Mouse (Mus musculus) intestine, embryonic 14.5 days (tissue): Measurements from ENCODE around the gene Tmem51. TPM values are rescaled to one million over a fixed set of nuclear protein-coding genes. Genes with fewer than 3 reads are reported as not detected.
A peak's percentile ranks its signal among the peaks of the same experiment; 100 is the strongest.

Source experiments
- ATAC-seq: fragments of 200-750 bp; cut with Nextera tagmentation; replicated peaks from 2 replicates; pipeline ENCODE4 v1.8.0; 2017; ENCODE audit warnings: low read depth, moderate number of reproducible peaks, moderate TSS enrichment, moderate library complexity; ENCODE audit not compliant: low FRiP score, low TSS enrichment
- DNase-seq: peaks from one replicate; pipeline ENCODE4 v3.0.0-alpha.2; 2018; ENCODE audit warnings: low spot score
- H3K27ac ChIP-seq: fragments of 300-500 bp; sonication (generic); 2 replicates; pipeline ENCODE4 v1.5.1; 2014; ENCODE audit warnings: low read depth, mild to moderate bottlenecking, control low read depth
- H3K27me3 ChIP-seq: fragments of 300-500 bp; sonication (generic); replicated peaks from 2 replicates; pipeline ENCODE4 v1.6.1; 2014; ENCODE audit warnings: low read length, control low read depth; ENCODE audit not compliant: control insufficient read depth, insufficient read depth
- H3K36me3 ChIP-seq: fragments of 300-500 bp; sonication (generic); 2 replicates; pipeline ENCODE4 v1.6.1; 2014; ENCODE audit warnings: low read length, control low read depth; ENCODE audit not compliant: control insufficient read depth, insufficient read depth
- H3K4me1 ChIP-seq: fragments of 300-500 bp; sonication (generic); replicated peaks from 2 replicates; pipeline ENCODE4 v1.6.1; 2014; ENCODE audit warnings: low read length, control low read depth, mixed read lengths; ENCODE audit not compliant: control insufficient read depth, insufficient read depth
- H3K4me2 ChIP-seq: fragments of 300-500 bp; sonication (generic); 2 replicates; pipeline ENCODE4 v1.6.1; 2014; ENCODE audit warnings: low read length
- H3K4me3 ChIP-seq: fragments of 300-500 bp; sonication (generic); 2 replicates; pipeline ENCODE4 v1.5.1; 2014; ENCODE audit warnings: low read depth, low read length, control low read depth, mixed read lengths
- H3K9ac ChIP-seq: fragments of 300-500 bp; sonication (generic); 2 replicates; pipeline ENCODE4 v1.6.1; 2014; ENCODE audit warnings: mild to moderate bottlenecking, low read length
- H3K9me3 ChIP-seq: fragments of 300-500 bp; sonication (generic); 2 replicates; pipeline ENCODE4 v1.6.1; 2016; ENCODE audit warnings: low read length, control low read depth; ENCODE audit not compliant: control insufficient read depth
- WGBS: fragments of 180-500 bp; shearing (Covaris S2); extraction: QIAGEN DNeasy Blood & Tissue Kit; methylation state at CpG from one replicate; pipeline ENCODE4 v1.1.7; 2014; 5-methylcytosine and 5-hydroxymethylcytosine counted together
- polyA plus RNA-seq: library from polyadenylated mRNA; unstranded; fragments of >200 nt; fragmentation: Nextera tagmentation; extraction: Ambion mirVana; gene quantifications from 2 replicates; pipeline ENCODE4 v1.2.1, GENCODE M21; 2014

Gene Tmem51
- polyA plus RNA-seq, 1 experiment from 2014 or later = 45.5 TPM

- Histone ChIP-seq H3K27ac (peak overlapping the region; percentile 52), H3K9me3 (no peaks in the 10 kb centered on the region), H3K4me1 (peaks cover 36% of the 10 kb centered on the region), H3K27me3 (no peaks in the 10 kb centered on the region; the same call in 1 of the 2 replicates), H3K4me3 (no peak overlapping the region), H3K4me2 (0 out of 2 replicates have a peak overlapping the region, but pooled peaks have one; percentile 9), H3K9ac (no peak overlapping the region), H3K36me3 (no peaks in the 10 kb centered on the region)
- WGBS = 42% methylated on average over 6 of the region's 6 CpGs
- ATAC-seq (peak; percentile 21; the same call in 1 of the 2 replicates), DNase-seq (no peak)
Measured at GRCm38 (mm10) chr4:142065835-142066234, 18.3 kb downstream of the Tmem51 start.

GRCm38 (mm10) chr4:142065270-142065669 is 18.8 kb downstream of the Tmem51 start:
- Histone ChIP-seq H3K27me3 (no peaks in the 10 kb centered on the region; the same call in 1 of the 2 replicates), H3K4me3 (no peak overlapping the region), H3K4me2 (0 out of 2 replicates have a peak overlapping the region, but pooled peaks have one; percentile 15), H3K9ac (no peak overlapping the region), H3K27ac (peak overlapping the region; percentile 52), H3K36me3 (no peaks in the 10 kb centered on the region), H3K9me3 (no peaks in the 10 kb centered on the region), H3K4me1 (peaks cover 35% of the 10 kb centered on the region)
- 37% methylated on average over 8 of the region's 8 CpGs for WGBS
- DNase-seq = no peak
- no peak for ATAC-seq

GRCm38 (mm10) chr4:142064582-142065228 is 19.4 kb downstream of the Tmem51 start:
- Histone ChIP-seq H3K4me2 (no peak overlapping the region), H3K27me3 (no peaks in the 10 kb centered on the region), H3K4me3 (no peak overlapping the region), H3K9ac (no peak overlapping the region), H3K4me1 (peaks cover 34% of the 10 kb centered on the region), H3K9me3 (no peaks in the 10 kb centered on the region), H3K36me3 (no peaks in the 10 kb centered on the region), H3K27ac (0 out of 2 replicates have a peak overlapping the region, but pooled peaks have one; percentile 1)
- DNase-seq (no peak), ATAC-seq (no peak)
- WGBS = 86% methylated on average over 11 of the region's 11 CpGs

GRCm38 (mm10) chr4:142063057-142063534 is 21.0 kb downstream of the Tmem51 start:
- no peaks in the 10 kb centered on the region for H3K36me3 ChIP-seq
- H3K9ac ChIP-seq = no peak overlapping the region
- H3K27me3 ChIP-seq = no peaks in the 10 kb centered on the region
- no peaks in the 10 kb centered on the region for H3K9me3 ChIP-seq
- ATAC-seq = no peak
- H3K27ac ChIP-seq = no peak overlapping the region
- H3K4me1 ChIP-seq = peaks cover 34% of the 10 kb centered on the region
- H3K4me2 ChIP-seq = no peak overlapping the region
- no peak overlapping the region for H3K4me3 ChIP-seq
- DNase-seq = no peak
- WGBS = 87% methylated on average over 8 of the region's 8 CpGs

- ATAC-seq (no peak), DNase-seq (no peak)
- no peak overlapping the region for H3K4me3 ChIP-seq
- H3K27me3 ChIP-seq = no peaks in the 10 kb centered on the region
- H3K9me3 ChIP-seq = no peaks in the 10 kb centered on the region
- peaks cover 33% of the 10 kb centered on the region for H3K4me1 ChIP-seq
- 70% methylated on average over 23 of the region's 23 CpGs for WGBS
- H3K9ac ChIP-seq = no peak overlapping the region
- H3K36me3 ChIP-seq = no peaks in the 10 kb centered on the region
- H3K27ac ChIP-seq = 0 out of 2 replicates have a peak overlapping the region, but pooled peaks have one; percentile 23
- H3K4me2 ChIP-seq = no peak overlapping the region
Measured at GRCm38 (mm10) chr4:142061485-142062240, 22.4 kb downstream of the Tmem51 start.

- DNase-seq (no peak), ATAC-seq (no peak)
- 37% methylated on average over 18 of the region's 18 CpGs for WGBS
- Histone ChIP-seq H3K9ac (no peak overlapping the region), H3K4me2 (no peak overlapping the region), H3K27me3 (no peaks in the 10 kb centered on the region), H3K36me3 (no peaks in the 10 kb centered on the region), H3K4me3 (no peak overlapping the region), H3K27ac (peak overlapping the region; percentile 23; the same call in 1 of the 2 replicates), H3K4me1 (peaks cover 23% of the 10 kb centered on the region), H3K9me3 (no peaks in the 10 kb centered on the region)
Measured at GRCm38 (mm10) chr4:142060455-142061378, 23.4 kb downstream of the Tmem51 start.

- Histone ChIP-seq H3K27ac (no peak overlapping the region), H3K27me3 (no peaks in the 10 kb centered on the region), H3K36me3 (no peaks in the 10 kb centered on the region), H3K4me1 (peaks cover 14% of the 10 kb centered on the region), H3K9ac (no peak overlapping the region), H3K4me3 (no peak overlapping the region), H3K9me3 (no peaks in the 10 kb centered on the region), H3K4me2 (no peak overlapping the region)
- DNase-seq = no peak
- ATAC-seq = no peak
- WGBS = 86% methylated on average over 8 of the region's 8 CpGs
Measured at GRCm38 (mm10) chr4:142059841-142060193, 24.3 kb downstream of the Tmem51 start.
